Mouse (Mus musculus) C2C12 (cell line): ENCODE measurements around the gene Yipf1.

Source experiments
- CEBPB ChIP-seq: IDR thresholded peaks from one replicate; pipeline ENCODE4 v1.6.1; 2011; ENCODE audit warnings: low read depth, mild to moderate bottlenecking, control low read depth, moderate library complexity
- CTCF ChIP-seq: IDR thresholded peaks from one replicate; pipeline ENCODE4 v1.5.1; 2011; ENCODE audit not compliant: control insufficient read depth, insufficient read depth, insufficient read length
- MYOG ChIP-seq: IDR thresholded peaks from one replicate; pipeline ENCODE4 v1.6.1; 2011; ENCODE audit not compliant: control insufficient read depth, insufficient read length; ENCODE audit errors: extremely low read depth
- USF1 ChIP-seq: IDR thresholded peaks from one replicate; pipeline ENCODE4 v1.6.1; 2011; ENCODE audit warnings: low read depth, mild to moderate bottlenecking, control low read depth, moderate library complexity

GRCm38 (mm10) chr4:107299779-107300340, 14.3 kb upstream of the Yipf1 start:
- no peak for TF ChIP-seq CTCF
- no peak for TF ChIP-seq MYOG
- TF ChIP-seq USF1, result no peak
- no peak for TF ChIP-seq CEBPB
